Mouse (Mus musculus) thymus, postnatal 10 days (tissue): ENCODE measurements around the gene Ttbk2.

Experiments
- DNase-seq, 2 experiments: peaks; one replicate each; pipeline ENCODE4 v3.0.0; 2021; ENCODE audit warnings: low spot score in 2 of 2

Ttbk2 gene

DNA sequence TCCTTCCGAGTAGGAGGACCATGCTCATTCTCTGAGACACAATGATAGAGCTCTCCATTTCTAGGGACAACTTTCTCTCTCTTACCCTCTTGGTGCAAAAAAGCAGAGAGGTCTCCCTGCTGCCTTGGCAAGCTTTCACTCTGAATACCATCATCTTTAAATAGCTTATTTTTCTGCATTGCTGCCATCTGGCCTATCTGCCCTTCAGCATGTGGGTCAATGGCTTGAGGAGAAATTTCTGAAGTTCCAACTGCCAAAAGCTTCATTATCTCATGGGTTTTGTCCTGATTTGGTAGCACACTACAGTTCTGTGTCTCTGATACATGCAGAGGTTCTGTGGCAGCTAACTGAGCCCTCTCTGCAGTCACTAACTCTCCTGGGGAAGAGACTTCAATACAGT lies 104.9 kb downstream of the Ttbk2 start:
- DNase-seq, result no peak

DNA sequence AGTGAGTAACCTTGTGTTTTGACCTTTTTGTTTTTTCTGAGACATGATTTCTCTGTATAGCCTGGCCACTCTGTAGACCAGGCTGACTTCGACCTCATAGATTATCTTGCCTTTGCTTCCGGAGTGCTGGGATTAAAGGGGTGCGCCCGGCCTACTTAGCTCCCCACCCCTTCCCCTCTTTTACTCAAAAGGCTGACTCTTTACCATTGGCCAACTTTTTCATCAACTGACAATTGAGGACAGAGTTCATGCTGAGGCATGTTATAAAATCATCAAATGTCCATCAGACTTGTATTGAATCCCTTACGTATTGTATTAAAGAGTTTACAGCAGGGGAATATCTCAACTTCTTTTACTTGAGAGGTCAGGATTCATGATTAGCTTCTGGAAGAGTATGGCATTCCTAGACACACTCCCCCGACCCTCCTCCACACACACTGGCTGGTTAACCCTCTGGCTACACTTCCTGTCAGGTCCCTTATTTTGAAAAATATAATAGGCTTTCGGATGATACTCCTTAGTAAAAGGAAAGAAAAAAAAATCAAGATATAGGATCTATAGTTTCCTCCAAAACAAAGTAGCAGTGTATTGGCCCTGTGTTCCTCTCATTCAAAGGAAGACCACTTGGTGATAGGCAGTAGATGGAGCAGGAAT lies 118.4 kb downstream of the Ttbk2 start:
- DNase-seq, result peak in 1 of 2 experiments; percentile 23

DNA sequence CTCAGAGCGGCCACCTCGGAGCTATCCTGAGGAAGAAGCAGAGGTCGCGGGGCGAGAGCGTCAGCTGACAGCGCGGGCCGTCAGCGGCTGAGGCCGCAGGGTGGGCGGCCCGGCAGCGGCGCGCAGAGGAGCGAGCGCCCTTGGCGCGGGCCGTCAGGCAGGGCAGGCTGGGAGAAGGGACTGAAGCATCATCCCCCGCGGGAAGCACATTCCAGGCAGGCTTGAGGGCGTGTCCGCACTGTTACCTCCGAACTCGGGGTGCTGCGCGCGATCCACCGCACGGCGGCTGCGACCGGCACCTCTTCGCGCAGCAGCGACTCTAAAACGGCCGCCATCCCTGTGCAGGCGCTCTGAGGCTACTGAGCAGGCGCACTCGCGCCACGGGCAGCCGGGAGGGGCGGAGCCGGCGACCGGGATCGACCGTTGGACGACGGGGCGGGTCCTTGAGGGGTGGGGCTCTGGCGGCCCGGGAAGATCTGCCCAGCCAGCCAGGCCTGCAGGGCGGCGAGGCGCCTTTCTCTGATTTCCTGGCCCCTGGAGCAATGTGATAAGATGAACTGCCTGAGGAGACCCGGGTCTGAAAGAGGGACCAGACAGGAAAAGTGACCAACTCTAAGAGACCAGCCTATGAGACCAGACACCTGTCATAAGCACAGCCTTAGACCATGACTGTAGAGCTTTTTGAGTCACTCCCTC lies 119.1 kb downstream of the Ttbk2 start:
- DNase-seq, result peak; percentile 89 to 94

DNA sequence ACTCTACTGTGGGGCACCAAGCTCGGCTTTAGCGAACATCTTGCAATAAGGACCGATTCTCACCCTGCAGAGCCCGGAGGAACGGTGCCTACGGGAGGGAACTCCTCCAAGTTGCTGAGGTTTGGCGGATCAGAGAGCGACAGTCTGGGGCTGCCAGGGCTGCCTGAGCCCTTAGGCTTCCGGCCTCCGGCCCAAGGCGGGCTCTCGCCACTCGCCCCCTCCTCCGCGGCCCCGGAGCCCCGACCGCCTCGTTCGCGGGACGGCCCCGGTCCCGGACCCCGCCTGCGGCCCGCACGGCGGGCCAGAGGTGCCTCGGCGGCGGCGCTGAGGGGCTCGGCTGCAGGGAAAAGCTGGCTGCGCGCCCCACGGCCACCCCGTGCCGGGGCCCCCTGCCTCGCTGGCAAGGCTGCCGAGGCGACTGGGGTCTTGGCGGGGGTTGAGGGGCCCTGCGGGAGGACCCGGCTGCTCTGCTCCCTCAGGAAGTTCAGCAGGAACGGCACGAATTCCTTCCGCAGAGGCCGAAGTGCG lies 119.7 kb downstream of the Ttbk2 start:
- DNase-seq, result peak; percentile 35 to 38

DNA sequence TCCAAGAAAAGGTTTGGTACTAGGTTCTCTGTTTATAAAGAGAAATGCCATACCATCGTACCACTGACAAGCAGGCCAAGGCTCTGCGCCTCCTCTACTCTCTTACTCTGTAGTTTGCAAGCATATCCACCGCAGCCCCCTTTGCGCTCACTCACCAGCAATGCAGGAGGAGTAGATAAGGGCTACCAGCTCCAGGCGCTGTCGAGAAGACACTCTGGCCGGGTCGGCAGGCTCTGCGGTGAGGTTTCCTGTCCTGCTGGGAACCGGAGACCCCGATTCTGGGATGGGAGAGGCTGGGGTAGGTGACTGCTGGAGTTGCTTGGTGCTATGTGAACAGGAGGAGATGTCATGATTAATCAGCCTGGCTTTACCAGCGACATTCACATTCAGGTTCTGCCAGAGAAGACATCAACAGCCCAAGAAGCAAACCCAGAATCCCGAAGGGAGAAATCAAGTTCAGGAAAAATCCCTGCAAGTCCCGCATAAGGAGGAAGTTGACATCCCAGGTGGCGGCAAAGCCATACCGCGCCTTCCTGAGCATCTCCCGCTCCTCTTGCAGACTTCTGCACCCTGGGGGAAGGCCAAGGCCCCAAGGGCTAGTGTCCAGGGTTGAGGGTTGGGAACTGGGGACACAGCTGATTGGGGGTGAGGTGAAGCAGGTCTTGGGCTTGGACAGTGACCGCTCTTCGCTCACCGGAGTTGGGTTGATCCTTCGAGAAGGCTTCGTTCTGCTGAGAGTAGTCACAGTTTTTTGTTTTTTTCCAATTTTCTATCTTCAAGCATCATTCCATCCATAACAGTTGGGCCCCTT lies 120.4 kb downstream of the Ttbk2 start:
- DNase-seq, result peak; percentile 21 to 24

DNA sequence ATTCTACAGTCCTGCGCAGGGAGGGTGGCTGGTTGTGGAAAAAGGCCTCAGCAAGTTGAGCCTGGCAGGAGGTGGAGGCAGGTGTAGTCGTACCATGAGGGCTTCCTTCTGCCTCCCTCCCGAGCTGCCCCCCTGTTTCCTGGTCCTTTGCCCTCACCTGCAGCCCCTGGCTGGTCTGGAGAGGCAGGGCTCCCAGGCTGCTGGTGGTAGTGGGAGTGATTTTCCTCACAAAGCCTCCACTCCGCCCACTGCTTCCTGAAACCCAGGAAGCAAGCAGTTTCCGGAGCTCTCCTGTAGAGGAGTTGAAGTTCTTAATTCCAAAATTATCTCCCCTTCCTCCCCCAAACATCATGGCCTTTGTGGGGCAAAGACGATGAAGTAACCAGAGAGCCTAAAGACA lies 126.2 kb downstream of the Ttbk2 start:
- DNase-seq, result no peak

DNA sequence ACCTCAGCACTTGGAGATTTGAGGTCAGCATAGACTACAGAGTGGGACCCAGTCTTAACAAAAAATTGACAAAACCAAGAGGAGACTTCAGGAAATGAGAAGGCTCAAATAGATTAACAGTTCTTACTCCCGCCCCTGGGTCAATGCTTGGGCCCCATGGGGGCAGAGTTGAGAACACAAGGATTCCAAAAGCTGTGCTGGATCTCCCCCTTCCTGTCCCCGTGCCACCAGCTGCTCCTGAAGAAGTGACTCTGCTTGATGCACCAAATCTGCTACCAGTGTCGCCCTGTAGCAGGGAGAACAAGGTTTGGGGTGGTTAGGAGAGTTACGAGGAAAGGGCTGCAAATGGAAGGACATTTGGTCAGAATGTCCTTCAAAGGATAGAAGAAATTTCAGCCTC lies 126.8 kb downstream of the Ttbk2 start:
- no peak for DNase-seq

DNA sequence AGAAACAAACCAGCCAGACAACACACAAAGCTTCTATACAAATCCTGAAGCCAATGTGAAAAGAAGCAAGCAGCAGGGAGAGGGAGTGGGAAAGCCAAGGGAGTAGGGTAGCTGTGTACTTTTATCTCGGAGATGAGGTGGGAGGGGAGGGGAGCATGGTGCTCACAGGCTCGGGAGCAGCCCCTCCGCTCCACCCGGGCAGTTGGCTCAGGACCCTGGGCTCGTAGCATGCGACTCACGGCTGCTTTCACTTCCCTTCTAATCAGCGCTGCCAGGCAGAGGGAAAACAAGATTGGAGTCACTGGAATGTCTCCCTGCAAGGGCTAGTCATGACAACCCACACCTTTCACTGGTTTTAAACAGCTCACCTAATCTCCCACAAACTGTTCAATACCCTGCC lies 127.9 kb downstream of the Ttbk2 start:
- no peak for DNase-seq

DNA sequence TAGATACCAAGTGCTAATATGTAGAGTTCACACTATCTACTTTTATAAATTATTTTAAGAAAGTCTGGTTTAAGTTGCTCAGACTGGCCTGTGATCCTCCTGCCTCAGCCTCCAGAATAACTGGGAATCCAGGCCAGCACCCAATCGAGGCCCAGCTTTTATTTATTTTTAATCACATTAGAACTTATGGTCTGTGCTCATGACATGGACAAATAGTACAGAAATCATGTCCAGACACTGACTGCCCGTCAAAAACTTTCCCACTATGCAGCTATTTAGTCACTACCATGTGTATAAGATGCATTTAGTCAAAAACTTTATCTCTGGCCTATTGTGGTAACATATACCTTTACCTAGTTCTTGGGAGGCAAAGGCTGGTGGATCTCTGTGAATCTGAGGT lies 128.5 kb downstream of the Ttbk2 start:
- no peak for DNase-seq

DNA sequence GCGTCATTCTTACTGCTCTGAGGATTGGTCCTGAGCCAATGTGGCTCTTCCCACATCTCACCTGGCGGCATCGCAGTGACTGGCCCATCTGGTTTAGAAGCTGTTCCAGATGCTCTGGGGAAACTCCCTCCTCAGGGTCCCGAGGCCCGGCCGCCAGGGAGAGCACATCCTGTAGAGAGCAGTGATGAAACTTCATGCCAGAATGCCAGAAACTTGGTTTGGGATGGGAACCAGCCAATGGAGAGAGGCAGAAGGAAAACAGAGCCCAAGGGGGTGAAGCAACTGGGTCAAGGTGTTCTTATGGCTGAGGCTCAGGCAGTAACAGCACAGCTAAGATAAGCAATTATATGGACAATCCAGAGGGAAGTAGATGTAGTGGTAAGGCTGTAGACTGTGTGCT lies 129.6 kb downstream of the Ttbk2 start:
- DNase-seq, result no peak

DNA sequence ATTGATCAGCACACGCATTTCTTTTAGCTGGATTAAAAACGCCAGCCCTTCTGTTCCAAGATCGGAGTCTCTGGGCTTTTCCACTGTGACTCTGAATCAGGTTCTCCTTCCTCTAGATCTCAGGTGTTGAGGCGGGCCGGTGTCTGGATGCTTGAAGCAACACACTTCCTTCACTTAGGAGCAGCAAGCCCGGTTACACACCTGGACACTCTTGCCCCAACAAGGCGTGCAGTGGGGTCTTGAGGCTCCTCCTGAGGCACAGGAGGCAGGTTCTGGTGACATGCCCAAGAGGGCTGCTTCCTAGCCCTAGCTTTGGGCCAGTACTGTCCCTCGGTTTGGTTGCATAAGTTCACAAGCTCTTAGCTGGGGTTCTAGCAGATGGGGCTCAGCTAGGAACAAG lies 131.9 kb downstream of the Ttbk2 start:
- DNase-seq, result no peak

DNA sequence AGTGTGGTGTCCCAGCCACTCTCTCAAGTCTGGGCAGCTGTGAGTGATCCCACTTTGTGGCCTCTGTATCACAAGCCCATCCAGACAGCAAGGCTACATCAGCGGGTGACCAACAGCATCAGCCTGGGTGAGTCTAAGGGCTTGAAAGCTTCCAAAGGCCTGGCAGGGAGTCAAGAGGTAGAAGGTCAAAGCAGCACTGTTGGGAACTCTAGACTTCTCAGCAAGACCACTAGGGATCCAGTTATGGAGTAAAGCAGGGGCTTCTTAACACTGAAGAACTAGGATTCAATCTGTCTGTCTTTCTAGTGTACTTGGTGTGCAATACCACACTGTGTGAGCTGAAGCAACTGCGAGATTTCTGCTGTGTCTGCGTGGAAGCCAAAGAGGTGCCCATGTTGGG lies 137.0 kb downstream of the Ttbk2 start:
- no peak for DNase-seq

DNA sequence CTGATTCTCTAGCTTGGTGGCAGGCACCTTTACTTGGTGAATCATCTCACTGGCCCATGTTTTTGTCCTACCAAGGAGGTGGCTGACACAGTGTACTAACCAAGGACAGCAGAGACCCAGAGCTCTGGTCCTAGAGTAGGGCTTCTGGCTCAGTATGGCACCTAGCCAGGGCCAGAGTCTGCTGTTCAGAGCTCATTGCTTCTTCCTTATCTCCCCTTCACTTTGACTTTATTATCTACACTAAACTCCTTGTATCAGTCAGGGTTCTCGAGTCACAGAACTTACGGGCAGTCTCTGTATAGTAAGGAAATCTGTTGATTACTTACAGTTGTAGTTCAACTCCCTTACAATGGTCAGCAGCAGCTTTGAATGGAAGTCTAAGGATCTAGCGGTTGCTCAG lies 139.5 kb downstream of the Ttbk2 start:
- no peak for DNase-seq

DNA sequence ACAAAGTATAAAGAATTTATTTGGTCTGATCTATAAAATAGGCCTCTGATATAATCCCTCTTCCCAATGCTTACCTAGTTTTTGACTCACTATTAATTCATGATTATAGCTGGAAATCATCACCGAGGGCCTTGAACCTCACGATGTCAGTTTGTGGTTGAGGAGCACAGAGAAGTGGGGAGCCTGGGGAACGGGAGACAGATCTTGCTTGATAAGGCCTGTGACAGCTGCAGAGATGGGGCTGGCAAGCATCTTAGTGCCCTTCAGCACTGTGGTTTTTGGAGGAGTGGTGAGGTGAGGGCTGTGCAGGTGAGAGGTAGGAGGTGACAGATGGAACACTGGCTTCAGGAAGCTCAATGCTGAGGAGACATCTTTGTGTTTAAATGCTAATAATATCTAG lies 140.2 kb downstream of the Ttbk2 start:
- DNase-seq, result peak; percentile 51 to 57

DNA sequence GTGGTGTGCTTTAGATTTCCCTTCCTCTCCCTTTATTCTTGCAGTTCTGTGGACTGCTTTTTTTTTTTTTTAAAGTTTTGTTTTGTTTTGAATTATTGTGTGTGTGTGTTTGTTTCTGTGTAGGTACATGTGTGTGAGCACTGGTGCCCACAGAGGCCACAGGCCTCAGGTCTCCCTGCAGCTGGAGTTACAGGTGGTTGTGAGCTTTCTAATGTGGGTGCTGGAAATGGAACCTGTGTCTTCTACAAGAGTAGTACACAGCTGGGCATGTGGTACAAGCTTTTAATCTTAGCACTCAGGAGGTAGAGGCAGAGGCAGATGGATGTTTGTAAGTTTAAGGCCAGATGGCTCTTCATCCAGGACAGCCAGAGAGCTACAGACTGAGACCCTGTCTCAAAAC lies 143.4 kb downstream of the Ttbk2 start:
- DNase-seq, result peak; percentile 18 to 51

DNA sequence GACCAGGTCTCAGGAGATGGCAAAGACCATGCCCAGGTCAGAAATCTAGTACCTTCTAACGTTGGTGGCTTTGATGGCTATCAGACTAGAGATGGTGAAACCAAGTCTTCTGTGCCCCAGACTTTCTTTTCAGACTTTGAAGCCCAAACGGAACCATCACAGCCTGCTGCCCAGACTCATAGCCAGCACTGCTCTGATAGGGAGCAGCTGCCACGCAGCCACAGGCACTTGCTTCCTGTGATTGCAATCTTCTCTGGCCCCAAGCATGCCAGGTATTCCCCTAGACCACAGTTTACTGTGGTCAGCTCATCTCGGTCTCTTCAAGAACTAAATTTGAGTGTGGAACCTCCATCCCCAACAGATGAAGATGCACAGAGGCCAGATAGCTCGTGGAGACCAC lies 147.7 kb downstream of the Ttbk2 start:
- no peak for DNase-seq

DNA sequence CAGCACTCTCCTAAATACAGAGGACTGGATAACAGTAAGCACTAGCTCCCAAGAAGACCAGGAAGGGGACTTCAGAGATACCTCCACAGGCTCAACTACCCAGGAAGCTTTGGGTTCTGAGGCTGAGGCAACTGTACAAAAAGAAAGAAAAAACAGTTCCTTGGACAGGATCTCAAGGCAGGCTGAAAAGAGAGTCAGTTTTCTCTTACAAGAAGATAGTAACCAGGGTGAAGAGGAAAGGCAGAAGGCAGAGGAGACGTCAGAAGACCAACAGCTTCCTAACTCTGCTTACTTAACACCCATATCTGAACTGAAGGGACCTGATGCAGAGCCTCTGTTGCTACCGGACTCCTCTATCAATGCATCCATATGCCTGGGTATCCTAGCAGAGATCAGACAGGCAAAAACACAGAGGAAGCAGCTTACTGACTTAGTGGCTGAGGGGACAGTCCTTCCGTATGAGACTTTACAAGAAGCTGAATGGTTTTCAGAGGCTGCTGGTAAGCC lies 150.0 kb downstream of the Ttbk2 start:
- DNase-seq, result no peak

DNA sequence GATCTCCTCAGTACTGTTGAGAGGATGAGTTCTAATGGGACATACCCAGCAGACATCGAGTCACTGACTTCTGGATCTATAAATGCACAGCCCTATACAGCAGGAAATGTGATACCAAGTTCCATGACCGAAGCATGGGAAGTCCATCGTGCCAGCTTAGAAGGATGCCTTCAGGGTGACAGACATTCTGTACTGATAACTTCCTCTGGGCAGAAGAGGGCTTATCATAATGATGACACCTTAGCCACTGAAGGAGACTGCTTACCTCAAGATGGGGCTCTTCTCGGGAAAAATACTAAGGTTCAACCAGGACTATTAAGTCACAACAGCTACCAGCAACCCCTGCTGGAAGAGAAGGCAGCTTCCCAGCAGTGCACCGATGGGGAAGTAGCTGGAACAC lies 152.6 kb downstream of the Ttbk2 start:
- no peak for DNase-seq
